In genomic region chr1:78310861-78311341, GRCm38 (mm10) we compare ENCODE assay signal across 8 mouse cellular contexts. TPM values are rescaled to one million over a fixed set of nuclear protein-coding genes. Genes with fewer than 3 reads are reported as not detected.
A peak's percentile ranks its signal among the peaks of the same experiment; 100 is the strongest.
DNase-seq lines count a peak whose midpoint lies in the region; ATAC-seq and TF ChIP-seq lines count a peak whose summit lies in the region.

No protein-coding gene starts in this region.

- TF ChIP-seq POLR2A in lung, adult 2 months (IDR thresholded peaks at IDR 0.05; ENCODE audit: borderline replicate concordance, extremely low read depth, low read depth, low read length), result no peak

- H3K27ac ChIP-seq in forebrain, embryonic 13.5 days, result no peak overlapping the region
- H3K27ac ChIP-seq in limb, embryonic 15.5 days, result no peak overlapping the region
- no peak overlapping the region for H3K27ac ChIP-seq in neural tube, embryonic 12.5 days

- TF ChIP-seq CTCF in lung, adult 2 months (IDR thresholded peaks at IDR 0.05; ENCODE audit: insufficient read depth, low read length), result no peak

- peaks cover 60% of the 10 kb centered on the region for H3K27me3 ChIP-seq in forebrain, embryonic 13.5 days
- H3K27me3 ChIP-seq in limb, embryonic 15.5 days, result peaks cover 41% of the 10 kb centered on the region
- H3K27me3 ChIP-seq in neural tube, embryonic 12.5 days (replicated peaks), result peaks cover 35% of the 10 kb centered on the region

- intact Hi-C loops in gastrocnemius, postnatal 14 days (cut with DNase I; ENCODE audit: low total_unique reads), result no loop called here

- peak overlapping the region; percentile 99 for H3K4me2 ChIP-seq in forebrain, embryonic 13.5 days
- peak overlapping the region; percentile 97 for H3K4me2 ChIP-seq in limb, embryonic 15.5 days
- peak overlapping the region; percentile 94 for H3K4me2 ChIP-seq in neural tube, embryonic 12.5 days (replicated peaks)

- peak; percentile 70; the same call in 1 of the 2 replicates for ATAC-seq in forebrain, embryonic 13.5 days
- ATAC-seq in limb, embryonic 15.5 days (ENCODE audit: insufficient number of reproducible peaks, low FRiP score, low TSS enrichment, low read depth), result no peak
- peak; percentile 82 for ATAC-seq in neural tube, embryonic 12.5 days (ENCODE audit: low FRiP score, low read depth)

- no peaks in the 10 kb centered on the region for H3K9me3 ChIP-seq in forebrain, embryonic 13.5 days (replicated peaks)
- no peaks in the 10 kb centered on the region for H3K9me3 ChIP-seq in limb, embryonic 15.5 days
- no peaks in the 10 kb centered on the region for H3K9me3 ChIP-seq in neural tube, embryonic 12.5 days

- peak overlapping the region; percentile 63 for H3K4me3 ChIP-seq in lung, adult 2 months (replicated peaks; ENCODE audit: extremely low read depth, low read depth, low read length)
- H3K4me3 ChIP-seq in forebrain, embryonic 13.5 days, result peak overlapping the region; percentile 56
- peak overlapping the region; percentile 48 for H3K4me3 ChIP-seq in limb, embryonic 15.5 days
- peak overlapping the region; percentile 57 for H3K4me3 ChIP-seq in neural tube, embryonic 12.5 days

- peak overlapping the region; percentile 53; the same call in 1 of the 2 replicates for H3K9ac ChIP-seq in forebrain, embryonic 13.5 days
- no peak overlapping the region for H3K9ac ChIP-seq in limb, embryonic 15.5 days
- no peak overlapping the region for H3K9ac ChIP-seq in neural tube, embryonic 12.5 days

- 4% methylated on average over 17 of the region's 17 CpGs for WGBS in lung, adult 2 months
- under 1% methylated on average over 17 of the region's 17 CpGs for WGBS in forebrain, embryonic 13.5 days
- under 1% methylated on average over 17 of the region's 17 CpGs for WGBS in limb, embryonic 15.5 days
- whole genome bisulfite sequencing in neural tube, embryonic 12.5 days, result under 1% methylated on average over 17 of the region's 17 CpGs

- peaks cover 10% of the 10 kb centered on the region for H3K4me1 ChIP-seq in lung, adult 2 months (ENCODE audit: control insufficient read depth, insufficient read depth, low read length)
- peaks cover 21% of the 10 kb centered on the region for H3K4me1 ChIP-seq in forebrain, embryonic 13.5 days
- H3K4me1 ChIP-seq in limb, embryonic 15.5 days, result peaks cover 22% of the 10 kb centered on the region
- peaks cover 24% of the 10 kb centered on the region for H3K4me1 ChIP-seq in neural tube, embryonic 12.5 days

- DNase-seq in lung, adult 2 months, result peak; percentile 21
- no peak for DNase-seq in lung, postnatal 25 days (ENCODE audit: low spot score)
- peak; percentile 36 for DNase-seq in kidney, adult 11 months
- no peak for DNase-seq in urinary bladder, postnatal 10 days (ENCODE audit: low spot score)
- DNase-seq in gastrocnemius, postnatal 14 days, result no peak

- no peaks in the 10 kb centered on the region for H3K36me3 ChIP-seq in forebrain, embryonic 13.5 days (ENCODE audit: poor library complexity, severe bottlenecking)
- no peaks in the 10 kb centered on the region for H3K36me3 ChIP-seq in limb, embryonic 15.5 days
- H3K36me3 ChIP-seq in neural tube, embryonic 12.5 days, result no peaks in the 10 kb centered on the region

RNA-seq across cellular contexts. Expression of gene Sgpp2, which starts 0.8 kb away (rescaled TPM):
- polyA plus RNA-seq in lung, adult 2 months (2012; rRNA removed), result 25.1 and 33.7 TPM in 2 replicates
- polyA plus RNA-seq in forebrain, embryonic 13.5 days (2015; fragmentation: Nextera tagmentation; extraction: Ambion mirVana), result 0.37 and 0.62 TPM in 2 replicates
- polyA plus RNA-seq in limb, embryonic 15.5 days (2015; fragmentation: Nextera tagmentation; extraction: Ambion mirVana), result 0.35 and 0.70 TPM in 2 replicates
- 1.2 and 2.1 TPM in 2 replicates for polyA plus RNA-seq in neural tube, embryonic 12.5 days (2016; fragmentation: Nextera tagmentation; extraction: Ambion mirVana)
- total RNA-seq in gastrocnemius, postnatal 14 days (2021), result under 1 TPM in 1 of 2 experiments, not detected in 1; 0.08 TPM

Comparison
In these comparisons a context has a peak if more than half of its experiments do, and no peak if none do; other contexts are left out.
1. DNase-seq: peak in lung, adult 2 months (single experiment) and kidney, adult 11 months (single experiment); none in lung, postnatal 25 days (single experiment), urinary bladder, postnatal 10 days (single experiment) and gastrocnemius, postnatal 14 days (single experiment).
2. Peak in every context shown above with its lines, with median percentiles within 50 percentile points of each other: H3K4me3 ChIP-seq and H3K4me2 ChIP-seq.